Mouse (Mus musculus) limb, embryonic 15.5 days (tissue): ENCODE measurements at regions not wholly inside any gene's neighbourhood (a gene's known extent, or its start where the extent isn't known, plus 50 kb on each side); places are given as distances from the start of the nearest gene placed in this dataset.

Source experiments
- ATAC-seq: fragments of 200-750 bp; cut with Nextera tagmentation; 2 replicates; pipeline ENCODE4 v1.8.0; 2017; ENCODE audit warnings: low read depth, moderate TSS enrichment; ENCODE audit not compliant: insufficient number of reproducible peaks, low FRiP score, low TSS enrichment
- H3K27ac ChIP-seq: fragments of 300-500 bp; sonication (generic); 2 replicates; pipeline ENCODE4 v1.5.1; 2015; ENCODE audit warnings: moderate library complexity, mild to moderate bottlenecking, inconsistent platforms
- H3K27me3 ChIP-seq: fragments of 300-500 bp; sonication (generic); 2 replicates; pipeline ENCODE4 v1.6.1; 2015; ENCODE audit warnings: inconsistent platforms
- H3K36me3 ChIP-seq: fragments of 300-500 bp; sonication (generic); 2 replicates; pipeline ENCODE4 v1.6.1; 2015; ENCODE audit warnings: inconsistent platforms
- H3K4me1 ChIP-seq: fragments of 300-500 bp; sonication (generic); 2 replicates; pipeline ENCODE4 v1.6.1; 2015; ENCODE audit warnings: inconsistent platforms
- H3K4me2 ChIP-seq: fragments of 300-500 bp; sonication (generic); 2 replicates; pipeline ENCODE4 v1.6.1; 2015; ENCODE audit warnings: mild to moderate bottlenecking, inconsistent platforms
- H3K4me3 ChIP-seq: fragments of 300-500 bp; sonication (generic); 2 replicates; pipeline ENCODE4 v1.5.1; 2015; ENCODE audit warnings: mild to moderate bottlenecking, inconsistent platforms
- H3K9ac ChIP-seq: fragments of 300-500 bp; sonication (generic); 2 replicates; pipeline ENCODE4 v1.6.1; 2015; ENCODE audit warnings: inconsistent platforms
- H3K9me3 ChIP-seq: fragments of 300-500 bp; sonication (generic); 2 replicates; pipeline ENCODE4 v1.6.1; 2016; ENCODE audit warnings: inconsistent platforms
- WGBS: fragments of 180-500 bp; shearing (Covaris S2); methylation state at CpG from one replicate; pipeline ENCODE4 v1.1.7; 2015; 5-methylcytosine and 5-hydroxymethylcytosine counted together

DNA sequence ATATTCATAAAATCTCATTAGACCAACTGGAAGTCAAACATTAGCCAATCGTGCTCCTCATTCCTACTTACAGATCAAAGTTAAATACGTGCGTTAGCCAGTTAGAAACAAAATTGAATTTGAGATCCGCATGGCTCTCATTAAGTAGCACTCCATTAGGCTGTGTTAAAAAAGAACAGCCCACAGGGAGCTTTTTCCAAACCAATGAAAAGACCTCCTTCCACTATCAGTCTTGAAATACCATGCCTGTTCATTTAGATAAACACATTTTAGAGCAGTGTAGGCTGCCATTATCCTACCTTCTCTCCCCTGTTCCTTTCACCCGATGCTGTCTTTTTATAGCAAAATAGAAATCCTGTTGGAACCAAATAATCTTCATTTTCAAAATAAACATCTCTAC, 261.5 kb upstream of the Ppargc1a start:
- 44% methylated on average over 5 of the region's 5 CpGs for WGBS
- Histone ChIP-seq H3K4me1 (no peaks in the 10 kb centered on the region), H3K9me3 (no peaks in the 10 kb centered on the region), H3K27me3 (no peaks in the 10 kb centered on the region), H3K4me2 (no peak overlapping the region), H3K9ac (no peak overlapping the region), H3K27ac (no peak overlapping the region), H3K36me3 (no peaks in the 10 kb centered on the region), H3K4me3 (no peak overlapping the region)
- no peak for ATAC-seq

DNA sequence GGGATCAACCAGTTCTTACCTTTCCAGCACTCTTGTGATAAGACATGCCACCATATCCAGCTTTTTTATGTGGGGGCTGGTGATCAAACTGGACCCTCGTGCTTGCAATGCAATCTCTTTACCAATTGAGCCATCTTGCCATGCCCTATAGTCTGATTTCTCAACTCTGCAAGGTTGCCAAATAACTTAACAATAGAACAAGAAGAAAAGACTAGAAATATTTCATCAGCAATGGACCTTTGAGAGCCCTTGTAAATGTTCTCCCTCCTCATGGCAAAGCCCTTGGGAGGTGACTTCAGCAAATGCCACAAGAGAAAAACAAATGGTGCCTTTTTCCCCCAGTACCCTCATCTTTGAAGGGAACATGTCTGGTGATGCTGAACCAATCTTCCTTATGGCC, 258.7 kb upstream of the Ppargc1a start:
- Histone ChIP-seq H3K9me3 (no peaks in the 10 kb centered on the region), H3K27me3 (no peaks in the 10 kb centered on the region), H3K9ac (no peak overlapping the region), H3K4me1 (no peaks in the 10 kb centered on the region), H3K27ac (no peak overlapping the region), H3K4me2 (no peak overlapping the region), H3K36me3 (no peaks in the 10 kb centered on the region), H3K4me3 (no peak overlapping the region)
- WGBS: 81% methylated on average over 1 of the region's 1 CpGs
- no peak for ATAC-seq

GRCm38 (mm10) chr5:51825584-51826088, 258.1 kb upstream of the Ppargc1a start:
- H3K4me2 ChIP-seq: no peak overlapping the region
- H3K27me3 ChIP-seq: no peaks in the 10 kb centered on the region
- 89% methylated on average over 3 of the region's 3 CpGs for WGBS
- no peak overlapping the region for H3K27ac ChIP-seq
- H3K9me3 ChIP-seq: no peaks in the 10 kb centered on the region
- no peaks in the 10 kb centered on the region for H3K36me3 ChIP-seq
- ATAC-seq: no peak
- no peak overlapping the region for H3K9ac ChIP-seq
- H3K4me3 ChIP-seq: no peak overlapping the region
- no peaks in the 10 kb centered on the region for H3K4me1 ChIP-seq

- Histone ChIP-seq H3K4me3 (no peak overlapping the region), H3K9me3 (no peaks in the 10 kb centered on the region), H3K27me3 (no peaks in the 10 kb centered on the region), H3K36me3 (no peaks in the 10 kb centered on the region), H3K9ac (no peak overlapping the region), H3K27ac (no peak overlapping the region), H3K4me1 (no peaks in the 10 kb centered on the region), H3K4me2 (no peak overlapping the region)
- 87% methylated on average over 4 of the region's 4 CpGs for WGBS
- no peak for ATAC-seq
Observed at GRCm38 (mm10) chr5:51824731-51825130, 257.2 kb upstream of the Ppargc1a start.

- H3K9me3 ChIP-seq: no peaks in the 10 kb centered on the region
- no peak overlapping the region for H3K27ac ChIP-seq
- no peaks in the 10 kb centered on the region for H3K36me3 ChIP-seq
- H3K4me3 ChIP-seq: no peak overlapping the region
- H3K4me2 ChIP-seq: no peak overlapping the region
- H3K9ac ChIP-seq: no peak overlapping the region
- H3K4me1 ChIP-seq: no peaks in the 10 kb centered on the region
- no peak for ATAC-seq
- H3K27me3 ChIP-seq: no peaks in the 10 kb centered on the region
- WGBS: 64% methylated on average over 2 of the region's 2 CpGs
Observed at GRCm38 (mm10) chr5:51823657-51824056, 256.1 kb upstream of the Ppargc1a start.

DNA sequence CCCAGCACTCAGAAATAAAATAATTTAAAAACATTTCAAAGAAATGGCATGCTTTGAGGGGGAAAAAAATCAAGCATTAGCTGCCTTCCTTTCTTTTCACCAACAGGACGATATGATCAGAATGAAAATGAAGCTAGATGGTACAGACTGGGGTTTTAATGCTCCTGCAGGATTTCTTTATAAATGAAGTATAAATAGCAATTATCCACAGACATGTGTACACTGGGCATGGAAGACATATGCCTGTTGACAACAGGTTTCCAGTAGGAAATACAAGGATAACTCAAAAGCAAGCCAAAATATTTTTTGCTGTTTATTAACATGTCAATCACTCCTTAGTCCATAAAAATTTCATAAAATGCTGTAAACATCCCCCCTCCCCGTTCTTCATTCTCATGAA, 248.7 kb upstream of the Ppargc1a start:
- Histone ChIP-seq H3K36me3 (no peaks in the 10 kb centered on the region), H3K9ac (no peak overlapping the region), H3K27me3 (no peaks in the 10 kb centered on the region), H3K4me3 (no peak overlapping the region), H3K9me3 (no peaks in the 10 kb centered on the region), H3K27ac (no peak overlapping the region), H3K4me1 (no peaks in the 10 kb centered on the region), H3K4me2 (no peak overlapping the region)
- no peak for ATAC-seq
- WGBS: 66% methylated on average over 2 of the region's 2 CpGs

GRCm38 (mm10) chr5:51811728-51812127, 244.2 kb upstream of the Ppargc1a start:
- Histone ChIP-seq H3K9ac (no peak overlapping the region), H3K27me3 (no peaks in the 10 kb centered on the region), H3K4me3 (no peak overlapping the region), H3K4me2 (no peak overlapping the region), H3K36me3 (no peaks in the 10 kb centered on the region), H3K4me1 (no peaks in the 10 kb centered on the region), H3K9me3 (no peaks in the 10 kb centered on the region), H3K27ac (no peak overlapping the region)
- 65% methylated on average over 2 of the region's 2 CpGs for WGBS
- no peak for ATAC-seq

DNA sequence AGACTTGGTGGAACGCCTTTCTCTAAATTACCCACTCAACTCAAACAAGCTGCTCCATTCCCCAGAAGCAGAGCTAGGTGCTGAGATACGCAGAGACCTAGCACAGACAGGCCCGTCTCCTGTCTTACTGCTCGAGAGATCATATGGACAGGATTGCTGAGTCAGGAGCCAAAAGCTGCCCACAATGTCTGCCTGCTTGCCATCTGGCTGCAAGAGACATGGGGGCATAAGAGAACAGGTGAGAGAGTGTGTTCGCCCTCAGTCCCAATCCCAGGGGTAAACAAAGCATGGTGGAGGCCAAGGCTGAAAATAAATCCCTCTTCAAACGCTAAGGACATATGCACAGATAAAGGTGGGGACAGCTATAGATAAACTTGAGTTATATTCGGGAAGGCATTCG, 234.0 kb upstream of the Ppargc1a start:
- ATAC-seq: no peak
- no peak overlapping the region for H3K27ac ChIP-seq
- no peaks in the 10 kb centered on the region for H3K9me3 ChIP-seq
- no peaks in the 10 kb centered on the region for H3K4me1 ChIP-seq
- H3K4me3 ChIP-seq: no peak overlapping the region
- H3K9ac ChIP-seq: no peak overlapping the region
- WGBS: 83% methylated on average over 8 of the region's 8 CpGs
- no peak overlapping the region for H3K4me2 ChIP-seq
- no peaks in the 10 kb centered on the region for H3K27me3 ChIP-seq
- no peaks in the 10 kb centered on the region for H3K36me3 ChIP-seq

DNA sequence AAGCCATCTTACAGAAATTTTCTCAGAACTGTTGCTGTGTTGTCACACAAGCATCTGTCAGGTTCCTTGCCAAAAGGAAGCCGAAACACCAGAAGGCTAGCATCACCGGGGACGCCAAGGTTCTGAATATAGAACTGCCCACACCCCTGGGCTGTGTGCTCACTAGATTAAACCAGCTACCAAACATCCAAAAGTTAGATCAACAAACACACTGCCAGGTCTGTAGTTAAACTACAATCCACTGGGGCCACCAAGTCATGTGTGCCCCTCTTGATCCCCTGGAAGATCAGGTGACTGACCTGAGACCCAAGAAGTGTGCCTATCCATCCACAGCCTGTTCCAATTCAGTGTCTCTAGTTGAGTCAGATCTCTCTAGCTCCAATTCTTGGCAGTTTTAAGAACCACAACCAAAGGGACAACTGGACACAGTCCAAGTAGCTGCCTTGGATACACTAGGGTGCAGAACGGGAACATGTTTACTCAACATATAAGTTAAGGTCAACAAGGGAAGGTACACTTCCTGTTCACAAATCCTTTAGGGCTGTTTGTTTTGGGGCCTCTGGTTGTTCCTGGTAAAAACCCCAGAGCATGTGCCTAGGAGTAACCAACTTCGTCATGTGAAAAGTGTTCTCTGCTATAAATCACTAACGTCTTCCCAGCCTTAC, 232.0 kb upstream of the Ppargc1a start:
- Histone ChIP-seq H3K36me3 (no peaks in the 10 kb centered on the region), H3K27ac (no peak overlapping the region), H3K4me3 (no peak overlapping the region), H3K9me3 (no peaks in the 10 kb centered on the region), H3K27me3 (no peaks in the 10 kb centered on the region), H3K9ac (no peak overlapping the region), H3K4me2 (no peak overlapping the region), H3K4me1 (no peaks in the 10 kb centered on the region)
- WGBS: 67% methylated on average over 6 of the region's 6 CpGs
- no peak for ATAC-seq

DNA sequence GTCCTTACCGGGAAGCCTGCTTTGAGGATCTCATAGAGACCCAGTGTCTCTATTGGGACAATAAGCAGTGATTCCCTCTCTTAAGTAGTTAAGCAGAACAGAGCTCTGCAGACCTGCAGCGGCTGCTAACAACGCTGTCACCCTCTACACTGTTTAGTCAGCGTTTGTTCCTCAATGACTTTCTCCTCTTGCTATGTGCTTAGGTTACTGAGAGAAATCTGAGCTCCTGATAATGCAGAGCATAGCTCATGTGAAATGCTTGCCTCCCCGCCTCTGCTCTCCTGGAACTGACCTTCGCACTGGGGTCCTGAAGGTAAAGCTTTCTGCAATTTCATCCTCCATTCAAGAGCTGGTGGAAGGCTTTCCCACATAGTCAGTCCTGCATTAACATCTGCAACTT, 226.6 kb upstream of the Ppargc1a start:
- no peak overlapping the region for H3K4me3 ChIP-seq
- no peaks in the 10 kb centered on the region for H3K4me1 ChIP-seq
- H3K9ac ChIP-seq: no peak overlapping the region
- H3K27me3 ChIP-seq: peaks cover 5% of the 10 kb centered on the region; the same call in 1 of the 2 replicates
- no peak overlapping the region for H3K4me2 ChIP-seq
- no peak overlapping the region for H3K27ac ChIP-seq
- no peaks in the 10 kb centered on the region for H3K9me3 ChIP-seq
- 34% methylated on average over 6 of the region's 6 CpGs for WGBS
- ATAC-seq: no peak
- H3K36me3 ChIP-seq: no peaks in the 10 kb centered on the region

- Histone ChIP-seq H3K9ac (no peak overlapping the region), H3K27me3 (peaks cover 5% of the 10 kb centered on the region; the same call in 1 of the 2 replicates), H3K4me1 (no peaks in the 10 kb centered on the region), H3K9me3 (no peaks in the 10 kb centered on the region), H3K4me3 (no peak overlapping the region), H3K4me2 (no peak overlapping the region), H3K36me3 (no peaks in the 10 kb centered on the region), H3K27ac (no peak overlapping the region)
- WGBS: 66% methylated on average over 2 of the region's 2 CpGs
- no peak for ATAC-seq
Observed at GRCm38 (mm10) chr5:51792950-51793349, 225.4 kb upstream of the Ppargc1a start.

DNA sequence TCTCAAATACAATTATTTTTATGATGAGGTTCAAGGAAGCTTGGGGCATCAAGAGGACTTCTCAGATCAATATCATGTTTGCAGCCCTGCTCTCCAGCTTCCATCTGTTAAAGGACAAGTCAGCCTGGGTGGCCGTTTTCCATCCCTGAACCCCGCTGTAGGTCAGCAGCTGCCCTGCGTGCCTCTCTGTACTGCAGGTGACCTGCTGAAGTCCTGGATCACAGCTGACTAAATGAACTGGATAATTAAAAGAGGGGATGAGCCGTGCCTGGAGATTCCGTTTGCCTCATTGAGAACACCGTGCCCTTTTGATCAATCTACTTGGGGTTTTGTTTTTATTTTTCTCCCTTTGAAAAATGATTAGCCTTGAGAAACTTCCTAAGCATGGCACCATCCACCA, 221.2 kb upstream of the Ppargc1a start:
- Histone ChIP-seq H3K4me2 (no peak overlapping the region), H3K9me3 (no peaks in the 10 kb centered on the region), H3K9ac (no peak overlapping the region), H3K4me1 (no peaks in the 10 kb centered on the region), H3K4me3 (no peak overlapping the region), H3K27me3 (no peaks in the 10 kb centered on the region), H3K27ac (no peak overlapping the region), H3K36me3 (no peaks in the 10 kb centered on the region)
- no peak for ATAC-seq
- WGBS: 73% methylated on average over 6 of the region's 6 CpGs

- no peak for ATAC-seq
- H3K36me3 ChIP-seq: no peaks in the 10 kb centered on the region
- H3K9ac ChIP-seq: no peak overlapping the region
- no peaks in the 10 kb centered on the region for H3K9me3 ChIP-seq
- no peak overlapping the region for H3K4me3 ChIP-seq
- 77% methylated on average over 5 of the region's 5 CpGs for WGBS
- H3K4me1 ChIP-seq: no peaks in the 10 kb centered on the region
- no peaks in the 10 kb centered on the region for H3K27me3 ChIP-seq
- no peak overlapping the region for H3K27ac ChIP-seq
- no peak overlapping the region for H3K4me2 ChIP-seq
Observed at GRCm38 (mm10) chr5:51783523-51783922, 216.0 kb upstream of the Ppargc1a start.
